Mouse (Mus musculus) urinary bladder, postnatal 4 days (tissue): ENCODE measurements around the gene Psma4.
"Not testable (repeated sequence)": the region's sequence is repeated elsewhere in the genome, so short reads cannot be mapped to it uniquely, and the experiment has no call there.

Experiments used
- DNase-seq, 2 experiments: peaks; one replicate each; pipeline ENCODE4 v3.0.0; 2021 to 2022; ENCODE audit warnings: low spot score in 2 of 2

Gene Psma4

DNA sequence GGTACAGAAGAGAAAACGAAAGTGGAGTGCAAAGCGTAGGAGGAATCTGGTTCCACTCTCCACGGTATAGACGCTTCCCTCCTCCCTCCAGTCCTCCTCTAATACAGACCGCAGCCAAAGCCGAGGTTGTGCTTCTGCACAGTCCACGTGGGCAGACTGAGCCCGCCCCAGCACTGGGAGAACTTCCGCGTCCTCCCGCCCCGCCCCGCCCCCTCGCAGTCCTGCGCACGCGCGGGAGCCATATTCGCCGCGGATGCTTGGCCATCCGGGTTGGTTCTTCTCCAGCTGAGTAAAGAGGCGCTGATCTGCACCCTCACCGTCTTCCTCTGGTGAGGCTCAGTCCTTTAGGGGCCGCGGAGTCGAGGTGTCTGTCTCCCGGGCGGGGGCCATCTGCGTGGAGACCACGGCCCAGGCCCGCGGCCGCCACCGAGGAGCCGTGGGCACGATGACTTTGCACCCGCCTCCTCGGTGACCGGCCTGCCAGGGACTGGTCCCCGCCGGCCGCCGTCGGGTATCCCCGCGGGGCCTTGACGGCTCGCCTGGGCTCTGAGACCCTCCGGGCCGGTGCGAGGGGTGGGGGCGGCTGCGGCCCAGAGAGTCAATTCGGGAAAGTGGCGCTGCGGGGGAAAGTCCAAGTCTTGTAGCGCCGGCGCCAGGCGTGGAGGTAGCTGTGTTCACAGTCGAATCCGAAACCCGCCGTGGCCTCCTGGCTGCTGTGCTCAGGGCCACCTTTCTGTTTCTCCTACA is at the start of gene Psma4, which contains the start of gene AY074887:
TSS of gene Psma4 (plus strand) at position 216 of the 747 bp plus-strand sequence.
TSS of gene AY074887 (minus strand) at position 424 of the 747 bp plus-strand sequence.
- DNase-seq, result peak; percentile 90

DNA sequence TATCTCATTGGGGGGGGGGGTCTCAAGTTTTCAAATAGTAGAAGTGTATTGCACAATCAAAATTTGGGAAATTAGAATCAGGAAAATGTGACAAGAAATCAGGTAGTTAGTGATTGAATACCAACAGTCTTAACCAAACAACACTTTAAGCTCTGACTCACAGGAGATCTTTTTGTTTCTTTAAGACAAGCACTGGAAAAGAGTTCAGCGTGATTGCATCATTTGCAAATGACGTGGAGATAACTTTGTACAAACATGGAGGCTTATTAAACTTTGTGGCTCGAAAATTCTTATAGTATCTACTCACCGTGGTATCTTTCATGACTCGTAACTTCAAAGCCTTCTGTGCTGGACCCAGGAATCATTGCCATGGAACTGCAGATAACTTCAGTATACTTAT is 41.1 kb upstream of the Psma4 start:
- no peak for DNase-seq

GRCm38 (mm10) chr9:54915576-54915975 is 35.0 kb upstream of the Psma4 start:
- no peak for DNase-seq

DNA sequence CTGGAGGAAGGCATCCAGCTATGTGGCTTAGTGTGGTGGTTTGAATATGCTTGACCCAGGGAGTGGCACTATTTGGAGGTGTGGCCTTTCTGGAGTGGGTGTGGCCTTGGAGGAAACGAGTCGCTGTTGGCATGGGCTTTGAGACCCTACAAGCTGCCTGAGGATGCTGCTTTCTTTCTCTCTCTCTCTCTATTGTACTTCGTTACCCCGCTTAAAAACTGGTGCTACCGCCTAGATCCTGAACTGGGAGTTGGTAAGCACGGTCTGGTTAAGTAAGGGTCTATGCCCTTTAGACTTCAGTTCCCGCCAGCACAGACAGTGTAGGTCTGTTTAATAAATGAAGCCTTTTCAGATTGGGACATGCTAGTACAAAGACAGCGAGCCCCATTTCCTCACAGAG is 34.2 kb upstream of the Psma4 start:
- DNase-seq, result no peak

GRCm38 (mm10) chr9:54917010-54917677 is 33.4 kb upstream of the Psma4 start, which contains the start of gene Hykk:
Hykk (plus strand) TSS chr9:54917283.
- peak; percentile 82 to 88 for DNase-seq

GRCm38 (mm10) chr9:54918191-54918590 is 32.4 kb upstream of the Psma4 start:
- DNase-seq, result no peak

DNA sequence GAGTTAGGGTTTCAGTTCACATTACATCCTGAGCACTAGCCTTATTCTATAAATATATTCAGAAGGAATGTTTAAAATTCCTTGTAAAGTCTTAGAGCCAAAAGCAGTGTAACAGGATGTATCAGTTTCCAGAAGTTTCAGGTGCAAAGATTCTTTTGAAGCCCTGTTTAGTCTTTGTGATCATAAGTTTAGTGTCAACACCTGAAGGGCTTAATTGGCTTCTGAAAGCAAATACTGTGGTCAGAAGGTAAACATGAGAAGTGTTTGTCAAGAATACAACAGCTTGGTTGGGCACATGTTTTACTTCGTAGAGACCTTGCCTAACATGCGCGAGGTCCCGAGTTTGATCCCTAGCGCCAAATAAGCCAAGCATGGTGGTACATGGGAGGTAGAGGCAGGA is 31.8 kb upstream of the Psma4 start:
- no peak for DNase-seq

DNA sequence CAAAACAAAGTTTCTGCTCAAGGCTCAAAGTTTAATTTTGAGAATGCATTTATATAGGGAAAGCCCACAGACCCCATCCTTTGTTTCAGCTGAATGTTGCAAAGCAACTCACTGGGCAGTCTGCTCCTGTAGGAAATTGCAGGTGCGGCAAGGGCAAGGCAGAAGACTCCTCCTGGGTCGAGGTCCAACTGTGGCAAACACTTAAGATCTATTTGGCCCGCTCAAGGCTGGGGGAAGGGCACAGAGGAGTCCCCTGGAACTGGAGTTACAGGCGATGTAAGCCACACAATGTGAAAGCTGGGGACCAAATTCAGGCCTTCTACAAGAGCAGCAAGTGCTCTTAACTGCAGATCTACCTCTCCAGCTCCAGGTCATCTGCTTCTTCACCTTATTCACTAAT is 30.6 kb upstream of the Psma4 start:
- DNase-seq, result no peak

GRCm38 (mm10) chr9:54930741-54931140 is 19.8 kb upstream of the Psma4 start:
- no peak for DNase-seq

GRCm38 (mm10) chr9:54931765-54932164 is 18.8 kb upstream of the Psma4 start:
- no peak for DNase-seq

GRCm38 (mm10) chr9:54932379-54932778 is 18.2 kb upstream of the Psma4 start:
- DNase-seq, result no peak

DNA sequence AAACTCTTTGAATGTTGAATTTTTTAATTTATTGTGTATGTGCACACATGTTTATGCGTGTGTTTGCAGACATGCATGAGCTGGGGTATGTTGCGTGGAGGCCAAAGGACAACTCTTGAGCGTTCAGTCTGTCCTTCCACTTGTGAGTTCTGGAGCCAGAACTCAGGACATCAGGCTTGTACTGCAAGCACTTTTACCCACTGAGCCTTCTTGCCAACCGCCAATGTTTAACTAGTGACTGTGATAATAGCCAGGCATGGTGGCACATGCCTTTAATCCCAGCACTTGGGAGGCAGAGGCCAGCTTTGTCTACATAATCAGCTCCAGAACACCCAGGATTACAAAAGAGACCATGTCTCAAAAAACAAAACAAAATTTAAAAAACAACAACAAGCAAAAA is 8.5 kb upstream of the Psma4 start:
- DNase-seq, result no peak

DNA sequence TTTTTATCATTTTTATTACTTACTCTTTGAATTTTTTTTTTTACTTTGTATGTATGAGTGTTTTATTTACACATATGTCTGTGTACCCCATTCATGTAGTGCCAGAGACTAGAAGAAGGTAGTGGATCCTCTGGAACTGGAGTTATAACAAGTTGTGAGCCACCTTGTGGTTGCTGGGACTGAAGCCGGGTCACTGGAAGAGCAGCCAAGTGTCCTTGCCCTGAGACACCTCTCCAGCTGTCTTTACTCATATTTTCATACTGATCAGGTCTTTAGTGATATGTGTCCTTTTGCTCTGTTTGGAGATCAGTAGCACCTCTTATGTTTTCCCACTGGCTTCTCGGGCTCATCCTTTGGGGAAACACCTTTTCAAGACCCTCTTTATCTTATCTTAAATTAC is 6.1 kb upstream of the Psma4 start:
- no peak for DNase-seq

- DNase-seq, result peak in 1 of 2 experiments; percentile 41
Measured at GRCm38 (mm10) chr9:54946256-54946655, 4.3 kb upstream of the Psma4 start.

- no peak for DNase-seq
Measured at GRCm38 (mm10) chr9:54949465-54949864, 1.1 kb upstream of the Psma4 start.

GRCm38 (mm10) chr9:54950162-54950561 is 428 bp upstream of the Psma4 start:
- not testable (repeated sequence) for DNase-seq

- DNase-seq, result no peak
Measured at GRCm38 (mm10) chr9:54961059-54961458, 10.5 kb downstream of the Psma4 start.

- DNase-seq, result no peak
Measured at GRCm38 (mm10) chr9:54963669-54964068, 13.1 kb downstream of the Psma4 start.

GRCm38 (mm10) chr9:54969972-54970637 is 19.5 kb downstream of the Psma4 start:
- no peak for DNase-seq

DNA sequence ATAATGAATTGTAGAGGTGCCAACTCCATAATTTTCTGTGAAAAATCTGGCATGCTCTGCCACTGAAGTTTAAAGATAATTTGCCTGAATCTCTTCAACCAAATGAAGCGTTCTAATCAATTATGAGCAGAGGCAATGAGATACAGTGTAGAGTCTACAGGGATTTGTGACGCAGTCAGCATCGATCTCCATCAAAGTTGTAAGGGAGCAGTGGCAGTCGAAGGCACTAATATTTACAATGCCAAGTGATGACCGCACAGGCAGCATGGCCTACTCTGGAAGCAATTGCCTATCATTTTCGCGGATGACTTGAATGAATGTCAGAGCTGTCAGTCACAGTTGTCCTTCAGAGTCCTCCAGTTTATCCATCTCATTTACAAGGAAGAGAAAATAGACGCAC is 30.1 kb downstream of the Psma4 start, which contains the start of gene Chrna5:
TSS of gene Chrna5 (plus strand) at position 207 of the 400 bp plus-strand sequence.
- no peak for DNase-seq

- DNase-seq, result no peak
Measured at GRCm38 (mm10) chr9:54981291-54982191, 31.0 kb downstream of the Psma4 start.
